In genomic region chr13:97617511-97618189, GRCm38 (mm10) we compare ENCODE assay signal across 9 mouse cellular contexts.
DNase-seq lines count a peak whose midpoint lies in the region; ATAC-seq and TF ChIP-seq lines count a peak whose summit lies in the region.
"Had no signal": no experiment of that assay in that cellular context is flagged by ENCODE, and none has a peak within 500 bp of the region (broad histone marks: within the 10 kb centered on the region; RNA-seq: fewer than 3 reads in every experiment).

No protein-coding gene starts in this region.

- intact Hi-C loops in gastrocnemius, postnatal 36 days (cut with DNase I): loop anchor here (10.0 kb wide), 1 partner anchor 317 kb away; no protein-coding TSS in a partner anchor

- ATAC-seq in megakaryocyte progenitor cell, adult 5-6 weeks (replicated peaks; ENCODE audit: poor library complexity): no peak
- no peak for ATAC-seq in hindbrain, embryonic 16.5 days

- peak; percentile 58 for DNase-seq in kidney, postnatal 10 days
- DNase-seq in kidney, adult 9 months: no peak
- peak; percentile 66 for DNase-seq in adrenal gland, postnatal 14 days
- peak; percentile 33 to 42 for DNase-seq in gastrocnemius, postnatal 36 days
- no peak for DNase-seq in layer of hippocampus, postnatal 14 days (ENCODE audit: low spot score in 2 of 2)

- H3K27ac ChIP-seq in small intestine, adult 2 months (ENCODE audit: insufficient read depth, low read depth, low read length): peak overlapping the region; percentile 39
- H3K27ac ChIP-seq in hindbrain, embryonic 16.5 days (ENCODE audit: low read depth, low read length): no peak overlapping the region
- H3K27ac ChIP-seq: midbrain, embryonic 10.5 days had no signal

- WGBS in small intestine, adult 2 months: 22% methylated on average over 13 of the region's 13 CpGs
- 81% methylated on average over 13 of the region's 13 CpGs for WGBS in hindbrain, embryonic 16.5 days

- no peak overlapping the region for H3K9ac ChIP-seq in hindbrain, embryonic 16.5 days (ENCODE audit: low read depth, low read length)

- TF ChIP-seq CTCF in small intestine, adult 2 months (IDR thresholded peaks at IDR 0.05; ENCODE audit: extremely low read depth, insufficient read length, insufficient replicate concordance, low read depth, low read length): no peak

- H3K4me1 ChIP-seq in small intestine, adult 2 months (ENCODE audit: control insufficient read depth, insufficient read depth, insufficient read length, low read length): peaks cover 16% of the 10 kb centered on the region
- no peaks in the 10 kb centered on the region for H3K4me1 ChIP-seq in hindbrain, embryonic 16.5 days (ENCODE audit: control insufficient read depth, insufficient read depth, low read depth, low read length)

- H3K36me3 ChIP-seq in small intestine, adult 2 months (ENCODE audit: control insufficient read depth, insufficient read depth, low read length): no peaks in the 10 kb centered on the region
- H3K36me3 ChIP-seq in hindbrain, embryonic 16.5 days (ENCODE audit: control insufficient read depth, insufficient read depth, low read length): no peaks in the 10 kb centered on the region
- H3K36me3 ChIP-seq: midbrain, embryonic 10.5 days had no signal

- no peak overlapping the region; the same call in 1 of the 2 replicates for H3K4me3 ChIP-seq in small intestine, adult 2 months (ENCODE audit: low read depth, low read length)
- no peak overlapping the region for H3K4me3 ChIP-seq in hindbrain, embryonic 16.5 days (ENCODE audit: low read length)
- H3K4me3 ChIP-seq: midbrain, embryonic 10.5 days had no signal

- H3K4me2 ChIP-seq in hindbrain, embryonic 16.5 days (ENCODE audit: low read length): no peak overlapping the region

- no peak for TF ChIP-seq POLR2A in small intestine, adult 2 months (IDR thresholded peaks at IDR 0.05; ENCODE audit: low read depth, low read length)

- H3K9me3 ChIP-seq in hindbrain, embryonic 16.5 days (ENCODE audit: control insufficient read depth, low read length): no peaks in the 10 kb centered on the region
- H3K9me3 ChIP-seq: midbrain, embryonic 10.5 days had no signal

- H3K27me3 ChIP-seq in small intestine, adult 2 months (ENCODE audit: control insufficient read depth, insufficient read depth, low read length): no peaks in the 10 kb centered on the region
- H3K27me3 ChIP-seq in hindbrain, embryonic 16.5 days (replicated peaks; ENCODE audit: control insufficient read depth, insufficient read depth, low read length): no peaks in the 10 kb centered on the region

Comparison
In these comparisons a context has a peak if more than half of its experiments do, and no peak if none do; other contexts are left out.
1. DNase-seq: peak in kidney, postnatal 10 days (single experiment), adrenal gland, postnatal 14 days (single experiment) and gastrocnemius, postnatal 36 days (2 of 2); none in kidney, adult 9 months (single experiment) and layer of hippocampus, postnatal 14 days (0 of 2).